Mouse (Mus musculus) C2C12 (cell line): ENCODE measurements around the gene Cdc16.

ENCODE experiments used
- CEBPB ChIP-seq: IDR thresholded peaks from one replicate; pipeline ENCODE4 v1.6.1; 2011; ENCODE audit warnings: low read depth, mild to moderate bottlenecking, control low read depth, moderate library complexity
- CTCF ChIP-seq: IDR thresholded peaks from one replicate; pipeline ENCODE4 v1.5.1; 2011; ENCODE audit not compliant: control insufficient read depth, insufficient read depth, insufficient read length
- MAX ChIP-seq: IDR thresholded peaks from one replicate; pipeline ENCODE4 v1.6.1; 2011; ENCODE audit warnings: mild to moderate bottlenecking, control low read depth
- MYOG ChIP-seq: IDR thresholded peaks from one replicate; pipeline ENCODE4 v1.6.1; 2011; ENCODE audit not compliant: control insufficient read depth, insufficient read length; ENCODE audit errors: extremely low read depth
- USF1 ChIP-seq: IDR thresholded peaks from one replicate; pipeline ENCODE4 v1.6.1; 2011; ENCODE audit warnings: low read depth, mild to moderate bottlenecking, control low read depth, moderate library complexity

GRCm38 (mm10) chr8:13708514-13708913, 49.0 kb upstream of the Cdc16 start:
- no peak for TF ChIP-seq CTCF
- TF ChIP-seq CEBPB: no peak
- TF ChIP-seq MAX: no peak
- TF ChIP-seq USF1: no peak
- no peak for TF ChIP-seq MYOG
